ENCODE assay signal across 8 mouse cellular contexts in genomic region chr17:34959130-34959778, GRCm38 (mm10). TPM values are rescaled to one million over a fixed set of nuclear protein-coding genes. Genes with fewer than 3 reads are reported as not detected.
DNase-seq lines count a peak whose midpoint lies in the region; ATAC-seq and TF ChIP-seq lines count a peak whose summit lies in the region.
"Not testable (repeated sequence)": the region's sequence is repeated elsewhere in the genome, so short reads cannot be mapped to it uniquely, and the experiment has no call there.

TSS of gene Hspa1b (minus strand) at chr17:34959238.

- not testable (repeated sequence) for H3K4me1 ChIP-seq in forebrain, embryonic 14.5 days (ENCODE audit: control insufficient read depth, insufficient read depth, low read length); heart, postnatal 0 days (ENCODE audit: control insufficient read depth, insufficient read depth)
- peaks cover 15% of the 10 kb centered on the region for H3K4me1 ChIP-seq in liver, embryonic 13.5 days (replicated peaks)
- H3K4me1 ChIP-seq in stomach, embryonic 14.5 days (ENCODE audit: control insufficient read depth, insufficient read depth, low read length) = peaks cover 11% of the 10 kb centered on the region; the same call in 1 of the 2 replicates

- H3K9ac ChIP-seq in forebrain, embryonic 14.5 days (ENCODE audit: low read length) = peak within 1 kb of the TSS; percentile 56
- peak within 1 kb of the TSS; percentile 55 for H3K9ac ChIP-seq in heart, postnatal 0 days (replicated peaks; ENCODE audit: low read depth, low read length)
- H3K9ac ChIP-seq in liver, embryonic 13.5 days = peak within 1 kb of the TSS; percentile 72
- peak within 1 kb of the TSS; percentile 42 for H3K9ac ChIP-seq in stomach, embryonic 14.5 days (replicated peaks; ENCODE audit: low read depth, low read length)

- TF ChIP-seq CTCF in heart, postnatal 0 days (IDR thresholded peaks at IDR 0.05; ENCODE audit: low read depth) = not testable (repeated sequence)

- DNase-seq in CD4-positive, CD25-positive, alpha-beta regulatory T cell, adult 2 months (ENCODE audit: low read depth, low spot score) = peak; percentile 82
- peak; percentile 69 for DNase-seq in cerebellum, adult 11 months
- peak; percentile 75 for DNase-seq in forebrain, embryonic 14.5 days (ENCODE audit: low spot score)
- DNase-seq in heart, postnatal 0 days (ENCODE audit: low spot score) = peak; percentile 87
- peak; percentile 84 to 88 for DNase-seq in kidney, postnatal 36 days
- DNase-seq in liver, embryonic 13.5 days = peak; percentile 81
- peak; percentile 57 to 62 for DNase-seq in natural killer cell, adult 2 months (ENCODE audit: low spot score in 2 of 2)

- H3K4me2 ChIP-seq in forebrain, embryonic 14.5 days (ENCODE audit: low read length) = peak within 1 kb of the TSS; percentile 77
- peak within 1 kb of the TSS; percentile 68 for H3K4me2 ChIP-seq in heart, postnatal 0 days (ENCODE audit: low read depth, low read length)
- H3K4me2 ChIP-seq in liver, embryonic 13.5 days = peak within 1 kb of the TSS; percentile 85
- H3K4me2 ChIP-seq in stomach, embryonic 14.5 days (replicated peaks; ENCODE audit: low read depth, low read length) = peak within 1 kb of the TSS; percentile 69

- not testable (repeated sequence) for TF ChIP-seq EP300 in heart, postnatal 0 days (IDR thresholded peaks at IDR 0.05; ENCODE audit: low read depth)

- H3K27me3 ChIP-seq in forebrain, embryonic 14.5 days (replicated peaks; ENCODE audit: control insufficient read depth, insufficient read depth, low read length); heart, postnatal 0 days (ENCODE audit: control insufficient read depth, insufficient read depth, low read length); stomach, embryonic 14.5 days (ENCODE audit: control insufficient read depth, insufficient read depth, low read length): not testable (repeated sequence)
- peaks cover 74% of the 10 kb centered on the region for H3K27me3 ChIP-seq in liver, embryonic 13.5 days

- ATAC-seq in forebrain, embryonic 14.5 days = peak; percentile 96
- peak; percentile 92 for ATAC-seq in heart, postnatal 0 days (ENCODE audit: insufficient read depth, low read depth)
- peak; percentile 88 for ATAC-seq in liver, embryonic 13.5 days (ENCODE audit: low read depth)
- ATAC-seq in stomach, embryonic 14.5 days (ENCODE audit: insufficient number of reproducible peaks, insufficient read depth, low FRiP score, low read depth) = peak; percentile 94

- not testable (repeated sequence) for H3K36me3 ChIP-seq in forebrain, embryonic 14.5 days (ENCODE audit: control insufficient read depth, insufficient read depth, low read length); heart, postnatal 0 days (replicated peaks; ENCODE audit: control insufficient read depth, insufficient read depth, low read length); liver, embryonic 13.5 days; stomach, embryonic 14.5 days (ENCODE audit: control insufficient read depth, insufficient read depth, low read length)

- H3K27ac ChIP-seq in forebrain, embryonic 14.5 days (ENCODE audit: low read depth, low read length) = peak within 1 kb of the TSS; percentile 80
- peak within 1 kb of the TSS; percentile 92 for H3K27ac ChIP-seq in heart, postnatal 0 days (ENCODE audit: low read depth)
- H3K27ac ChIP-seq in liver, embryonic 13.5 days = peak within 1 kb of the TSS; percentile 79
- peak within 1 kb of the TSS; percentile 93 for H3K27ac ChIP-seq in stomach, embryonic 14.5 days (ENCODE audit: low read length)

- H3K9me3 ChIP-seq in forebrain, embryonic 14.5 days (replicated peaks; ENCODE audit: control insufficient read depth, low read length); heart, postnatal 0 days (replicated peaks; ENCODE audit: control insufficient read depth, low read length); liver, embryonic 13.5 days (replicated peaks); stomach, embryonic 14.5 days (ENCODE audit: control insufficient read depth, low read depth, low read length): not testable (repeated sequence)

- H3K4me3 ChIP-seq in forebrain, embryonic 14.5 days (ENCODE audit: low read depth, low read length) = peak within 1 kb of the TSS; percentile 36
- peak within 1 kb of the TSS; percentile 57 for H3K4me3 ChIP-seq in heart, postnatal 0 days (ENCODE audit: low read depth, low read length)
- H3K4me3 ChIP-seq in liver, embryonic 13.5 days (replicated peaks) = peak within 1 kb of the TSS; percentile 58
- H3K4me3 ChIP-seq in stomach, embryonic 14.5 days (ENCODE audit: low read depth, low read length) = peak within 1 kb of the TSS; percentile 29

- WGBS in forebrain, embryonic 14.5 days = under 1% methylated on average over 27 of the region's 32 CpGs
- under 1% methylated on average over 28 of the region's 32 CpGs for WGBS in heart, postnatal 0 days
- under 1% methylated on average over 32 of the region's 32 CpGs for WGBS in liver, embryonic 13.5 days (ENCODE audit: insufficient replicate concordance)
- WGBS in stomach, embryonic 14.5 days = 1% methylated on average over 28 of the region's 32 CpGs

RNA-seq across cellular contexts. Expression of gene Hspa1b, which starts in this region (rescaled TPM):
- 0.15 TPM in 1 of 2 replicates, not detected in the other for polyA plus RNA-seq in forebrain, embryonic 14.5 days (2014; fragmentation: Nextera tagmentation; extraction: Ambion mirVana)
- total RNA-seq in heart, postnatal 0 days (2014; rRNA removed; ENCODE audit: low replicate concordance) = 6.0 and 21.6 TPM in 2 replicates
- polyA plus RNA-seq in heart, postnatal 0 days (2015; fragmentation: Nextera tagmentation; extraction: Ambion mirVana) = 0.14 and 0.25 TPM in 2 replicates
- polyA plus RNA-seq in liver, embryonic 13.5 days (2015; fragmentation: Nextera tagmentation; extraction: Ambion mirVana) = 0.07 and 0.15 TPM in 2 replicates
- 0.54 and 0.84 TPM in 2 replicates for polyA plus RNA-seq in stomach, embryonic 14.5 days (2014; fragmentation: Nextera tagmentation; extraction: Ambion mirVana)

Comparison
In these comparisons a context has a peak if more than half of its experiments do, and no peak if none do; other contexts are left out.
1. Peak in every context shown above with its lines: DNase-seq, ATAC-seq, H3K4me3 ChIP-seq and H3K27ac ChIP-seq.
2. Peak in DNase-seq, ATAC-seq, H3K4me3 ChIP-seq, H3K27ac ChIP-seq, H3K9ac ChIP-seq and H3K4me2 ChIP-seq in forebrain, embryonic 14.5 days; RNA of the gene not detected or under 1 TPM.
3. Peak in DNase-seq, ATAC-seq, H3K4me3 ChIP-seq, H3K27ac ChIP-seq, H3K9ac ChIP-seq and H3K4me2 ChIP-seq in liver, embryonic 13.5 days; RNA of the gene not detected or under 1 TPM.
4. Peak in ATAC-seq, H3K4me3 ChIP-seq, H3K27ac ChIP-seq, H3K9ac ChIP-seq and H3K4me2 ChIP-seq in stomach, embryonic 14.5 days; RNA of the gene not detected or under 1 TPM.